Mouse (Mus musculus) heart, postnatal 0 days (tissue): Measurements from ENCODE around the gene Syndig1. TPM values are rescaled to one million over a fixed set of nuclear protein-coding genes. Genes with fewer than 3 reads are reported as not detected.

Source experiments
- ATAC-seq: fragments of 200-750 bp; cut with Nextera tagmentation; 2 replicates; pipeline ENCODE4 v1.8.0; 2017; ENCODE audit warnings: low read depth, moderate number of reproducible peaks, moderate library complexity; ENCODE audit not compliant: insufficient read depth
- DNase-seq: peaks from one replicate; pipeline ENCODE4 v3.0.0-alpha.2; 2016; ENCODE audit warnings: low spot score
- H3K27ac ChIP-seq: fragments of 300-500 bp; sonication (generic); 2 replicates; pipeline ENCODE4 v1.5.1; 2014; ENCODE audit warnings: low read depth, mild to moderate bottlenecking
- H3K27me3 ChIP-seq: fragments of 300-500 bp; sonication (generic); 2 replicates; pipeline ENCODE4 v1.6.1; 2014; ENCODE audit warnings: low read length, mixed read lengths; ENCODE audit not compliant: control insufficient read depth, insufficient read depth
- H3K36me3 ChIP-seq: fragments of 300-500 bp; sonication (generic); replicated peaks from 2 replicates; pipeline ENCODE4 v1.6.1; 2014; ENCODE audit warnings: low read length, mixed read lengths; ENCODE audit not compliant: control insufficient read depth, insufficient read depth
- H3K4me1 ChIP-seq: fragments of 300-500 bp; sonication (generic); 2 replicates; pipeline ENCODE4 v1.6.1; 2014; ENCODE audit warnings: antibody characterized with exemption; ENCODE audit not compliant: control insufficient read depth, insufficient read depth
- H3K4me2 ChIP-seq: fragments of 300-500 bp; sonication (generic); 2 replicates; pipeline ENCODE4 v1.6.1; 2014; ENCODE audit warnings: low read depth, mild to moderate bottlenecking, low read length, moderate library complexity
- H3K4me3 ChIP-seq: fragments of 300-500 bp; sonication (generic); 2 replicates; pipeline ENCODE4 v1.5.1; 2014; ENCODE audit warnings: low read depth, low read length
- H3K9ac ChIP-seq: fragments of 300-500 bp; sonication (generic); replicated peaks from 2 replicates; pipeline ENCODE4 v1.6.1; 2014; ENCODE audit warnings: low read depth, low read length, mixed read lengths
- H3K9me3 ChIP-seq: fragments of 300-500 bp; sonication (generic); replicated peaks from 2 replicates; pipeline ENCODE4 v1.6.1; 2016; ENCODE audit warnings: low read length; ENCODE audit not compliant: control insufficient read depth
- CTCF ChIP-seq: IDR thresholded peaks from 2 replicates; pipeline ENCODE4 v1.5.1; 2016; ENCODE audit warnings: antibody characterized with exemption, control low read depth, low read depth
- EP300 ChIP-seq: IDR thresholded peaks from 2 replicates; pipeline ENCODE4 v1.6.1; 2016; ENCODE audit warnings: antibody characterized with exemption, low read depth
- WGBS: fragments of 180-500 bp; shearing (Covaris S2); extraction: QIAGEN DNeasy Blood & Tissue Kit; methylation state at CpG from one replicate; pipeline ENCODE4 v1.1.7; 2014; 5-methylcytosine and 5-hydroxymethylcytosine counted together
- polyA plus RNA-seq: library from polyadenylated mRNA; unstranded; fragments of >200 nt; fragmentation: Nextera tagmentation; extraction: Ambion mirVana; gene quantifications from 2 replicates; pipeline ENCODE4 v1.2.1, GENCODE M21; 2015
- total RNA-seq: library from RNA; depleted of rRNA; stranded (reverse); fragments of >200 nt; gene quantifications from 2 replicates; pipeline ENCODE4 v1.2.3, GENCODE M21; 2014; ENCODE audit warnings: low replicate concordance

Syndig1 gene
- total and polyA plus RNA-seq, 2 experiments from 2014 or later = 0.51 to 1.5 TPM

GRCm38 (mm10) chr2:149832301-149832700 is 3.3 kb downstream of the Syndig1 start:
- Histone ChIP-seq H3K36me3 (no peaks in the 10 kb centered on the region), H3K27ac (no peak overlapping the region), H3K27me3 (peaks cover 44% of the 10 kb centered on the region), H3K9ac (no peak overlapping the region), H3K4me1 (peaks cover 12% of the 10 kb centered on the region), H3K4me2 (peak overlapping the region; percentile 78), H3K9me3 (no peaks in the 10 kb centered on the region), H3K4me3 (no peak overlapping the region)
- DNase-seq (no peak), ATAC-seq (no peak)
- TF ChIP-seq EP300 = no peak
- TF ChIP-seq CTCF = no peak
- 12% methylated on average over 5 of the region's 5 CpGs for WGBS

DNA sequence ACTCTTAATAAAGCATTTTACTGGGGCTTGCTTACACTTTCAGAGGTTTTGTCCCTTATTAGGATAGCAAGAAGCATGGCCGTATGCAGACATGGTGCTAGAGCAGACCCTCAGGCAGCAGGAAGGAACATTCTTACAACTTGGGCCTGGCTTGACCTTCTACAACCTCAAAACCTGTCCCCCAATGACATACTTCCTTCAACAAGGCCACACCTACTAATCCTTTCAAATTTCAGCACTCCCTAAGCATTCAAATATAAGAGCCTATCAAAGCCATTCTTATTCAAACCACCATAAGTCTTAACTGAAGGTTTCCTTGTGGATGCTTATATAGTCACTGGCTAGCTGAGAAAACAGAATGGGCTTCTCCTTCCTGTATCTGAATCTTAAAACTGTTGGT is 6.1 kb downstream of the Syndig1 start:
- Histone ChIP-seq H3K9ac (no peak overlapping the region), H3K36me3 (no peaks in the 10 kb centered on the region), H3K4me3 (no peak overlapping the region), H3K9me3 (no peaks in the 10 kb centered on the region), H3K27ac (no peak overlapping the region), H3K4me1 (peaks cover 12% of the 10 kb centered on the region), H3K4me2 (no peak overlapping the region), H3K27me3 (peaks cover 35% of the 10 kb centered on the region)
- ATAC-seq (no peak), DNase-seq (no peak)
- TF ChIP-seq CTCF (no peak), EP300 (no peak)
- 91% methylated on average over 1 of the region's 1 CpGs for WGBS

- ATAC-seq = no peak
- H3K4me1 ChIP-seq = peaks cover 2% of the 10 kb centered on the region; the same call in 1 of the 2 replicates
- H3K36me3 ChIP-seq = no peaks in the 10 kb centered on the region
- no peak overlapping the region for H3K4me3 ChIP-seq
- no peak for TF ChIP-seq CTCF
- no peak for TF ChIP-seq EP300
- H3K27ac ChIP-seq = no peak overlapping the region
- H3K9ac ChIP-seq = no peak overlapping the region
- 66% methylated on average over 2 of the region's 2 CpGs for WGBS
- H3K4me2 ChIP-seq = no peak overlapping the region
- peaks cover 20% of the 10 kb centered on the region for H3K27me3 ChIP-seq
- H3K9me3 ChIP-seq = no peaks in the 10 kb centered on the region
- no peak for DNase-seq
These were observed 7.6 kb downstream of the Syndig1 start for GRCm38 (mm10) chr2:149836471-149837135.

GRCm38 (mm10) chr2:149839666-149840065 is 10.7 kb downstream of the Syndig1 start:
- no peak for ATAC-seq
- H3K27me3 ChIP-seq = no peaks in the 10 kb centered on the region
- no peaks in the 10 kb centered on the region for H3K9me3 ChIP-seq
- no peak for DNase-seq
- H3K36me3 ChIP-seq = no peaks in the 10 kb centered on the region
- no peak overlapping the region for H3K4me3 ChIP-seq
- H3K4me1 ChIP-seq = no peaks in the 10 kb centered on the region
- TF ChIP-seq EP300 (no peak), CTCF (no peak)
- H3K9ac ChIP-seq = no peak overlapping the region
- no peak overlapping the region for H3K27ac ChIP-seq
- H3K4me2 ChIP-seq = no peak overlapping the region
- WGBS = 73% methylated on average over 2 of the region's 2 CpGs

- H3K27me3 ChIP-seq = no peaks in the 10 kb centered on the region
- ATAC-seq = no peak
- TF ChIP-seq CTCF = no peak
- no peak for TF ChIP-seq EP300
These were observed 15.6 kb downstream of the Syndig1 start for GRCm38 (mm10) chr2:149844575-149844974.

GRCm38 (mm10) chr2:149848778-149849177 is 19.8 kb downstream of the Syndig1 start:
- H3K4me1 ChIP-seq = no peaks in the 10 kb centered on the region
- TF ChIP-seq EP300 (no peak), CTCF (no peak)

More at GRCm38 (mm10) chr2:149844575-149844974, 15.6 kb downstream of the Syndig1 start:
- no peak overlapping the region for H3K9ac ChIP-seq
- no peak overlapping the region for H3K4me3 ChIP-seq
- no peak overlapping the region for H3K27ac ChIP-seq
- no peak overlapping the region for H3K4me2 ChIP-seq
- 54% methylated on average over 2 of the region's 2 CpGs for WGBS
- no peaks in the 10 kb centered on the region for H3K4me1 ChIP-seq
- H3K9me3 ChIP-seq = no peaks in the 10 kb centered on the region
- no peak for DNase-seq
- H3K36me3 ChIP-seq = no peaks in the 10 kb centered on the region

More at GRCm38 (mm10) chr2:149848778-149849177, 19.8 kb downstream of the Syndig1 start:
- 52% methylated on average over 4 of the region's 4 CpGs for WGBS
- no peaks in the 10 kb centered on the region for H3K27me3 ChIP-seq
- no peak overlapping the region for H3K27ac ChIP-seq
- H3K4me3 ChIP-seq = no peak overlapping the region
- ATAC-seq (no peak), DNase-seq (no peak)
- H3K9me3 ChIP-seq = no peaks in the 10 kb centered on the region
- no peaks in the 10 kb centered on the region for H3K36me3 ChIP-seq
- no peak overlapping the region for H3K4me2 ChIP-seq
- H3K9ac ChIP-seq = no peak overlapping the region
